Mouse (Mus musculus) cerebellum, adult 2 months (tissue): Measurements from ENCODE around the gene Rilp.

ENCODE experiments used
- CTCF ChIP-seq: fragments of 200-500 bp; IDR thresholded peaks from 2 replicates; pipeline ENCODE4 v1.5.1; 2011; ENCODE audit warnings: low read depth, mild to moderate bottlenecking, control low read depth, low read length, moderate library complexity, borderline replicate concordance; ENCODE audit not compliant: insufficient read depth
- POLR2A ChIP-seq: fragments of 200-500 bp; IDR thresholded peaks from 2 replicates; pipeline ENCODE4 v1.6.1; 2011; ENCODE audit warnings: low read length, control low read depth, borderline replicate concordance; ENCODE audit not compliant: insufficient read depth

DNA sequence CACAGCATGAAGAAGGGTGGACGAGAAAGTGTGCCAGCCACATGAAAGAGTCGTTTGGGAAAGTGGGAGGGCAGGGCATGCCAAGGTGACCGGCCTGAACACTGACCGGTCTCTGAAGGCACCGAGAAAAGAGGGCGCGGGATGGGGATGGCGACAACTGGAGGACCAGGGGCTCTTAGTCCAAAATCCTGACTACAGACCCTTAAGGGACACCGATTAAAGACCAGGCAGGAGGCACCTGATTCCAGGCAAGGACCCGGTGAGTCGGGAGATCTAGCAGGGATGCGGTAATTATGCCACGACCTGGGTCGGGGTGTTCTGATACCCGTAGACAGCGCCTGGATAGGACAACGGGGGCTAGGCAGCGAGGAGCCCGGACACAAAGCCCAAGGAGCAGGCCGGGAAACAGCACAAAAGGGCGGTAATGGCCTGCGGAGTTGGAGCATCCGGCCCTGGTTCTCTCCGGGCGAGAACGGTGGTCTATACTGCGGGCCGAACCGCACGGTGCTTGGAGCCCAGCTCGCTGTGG lies 21.0 kb downstream of the Rilp start:
- no peak for TF ChIP-seq POLR2A
- TF ChIP-seq CTCF, result no peak
